Comparison of ENCODE assay signal across 15 mouse cellular contexts in genomic region chr14:58352986-58353385, GRCm38 (mm10).
DNase-seq lines count a peak whose midpoint lies in the region; ATAC-seq and TF ChIP-seq lines count a peak whose summit lies in the region.
"Had no signal": no experiment of that assay in that cellular context is flagged by ENCODE, and none has a peak within 500 bp of the region (broad histone marks: within the 10 kb centered on the region; RNA-seq: fewer than 3 reads in every experiment).

No protein-coding gene starts in this region.

- H3K36me3 ChIP-seq in heart, embryonic 11.5 days (ENCODE audit: control insufficient read depth, insufficient read depth, low read length), result no peaks in the 10 kb centered on the region
- H3K36me3 ChIP-seq in CH12.LX (replicated peaks in 1 of 2; ENCODE audit: control insufficient read depth in 1 of 2, insufficient read depth in 1 of 2, low read length in 1 of 2), result no peaks in the 10 kb centered on the region
- H3K36me3 ChIP-seq in hindbrain, embryonic 13.5 days, result no peaks in the 10 kb centered on the region
- H3K36me3 ChIP-seq: hindbrain, embryonic 12.5 days; limb, embryonic 12.5 days; lung, embryonic 15.5 days; midbrain, embryonic 15.5 days had no signal

- H3K9me3 ChIP-seq in heart, embryonic 11.5 days (replicated peaks; ENCODE audit: control insufficient read depth, low read length), result no peaks in the 10 kb centered on the region
- no peaks in the 10 kb centered on the region for H3K9me3 ChIP-seq in CH12.LX (replicated peaks; ENCODE audit: low read length)
- H3K9me3 ChIP-seq in hindbrain, embryonic 13.5 days, result no peaks in the 10 kb centered on the region
- H3K9me3 ChIP-seq: hindbrain, embryonic 12.5 days; limb, embryonic 12.5 days; lung, embryonic 15.5 days; midbrain, embryonic 15.5 days had no signal

- TF ChIP-seq CTCF in CH12.LX (conservative IDR thresholded peaks at IDR 0.05 in 1 of 2, IDR thresholded peaks at IDR 0.05 in 1 of 2; ENCODE audit: low read depth in 2 of 2, low read length in 2 of 2), result no peak

- DNase-seq in heart, adult 11 months, result peak; percentile 83
- DNase-seq in CH12.LX (ENCODE audit: extremely low read depth), result peak; percentile 4
- DNase-seq in layer of hippocampus, adult 18-20 months (ENCODE audit: low spot score in 2 of 2), result peak; percentile 14 to 30
- DNase-seq in left cerebral cortex, postnatal 14 days (ENCODE audit: low spot score in 2 of 2), result peak; percentile 67 to 70
- DNase-seq in adrenal gland, adult 8-10 months, result no peak
- no peak for DNase-seq in Muller cell, postnatal 12 days (ENCODE audit: inconsistent ontology term)
- DNase-seq: cerebellum, adult 8-10 months; gastrocnemius, postnatal 36 days; kidney, adult 9 months had no signal

- peaks cover 2% of the 10 kb centered on the region; the same call in 1 of the 2 replicates for H3K4me1 ChIP-seq in heart, embryonic 11.5 days (ENCODE audit: control insufficient read depth, insufficient read depth, low read length)
- peaks cover 0 to 8% of the 10 kb centered on the region in 2 experiments; a peak in 1 of 4 replicates for H3K4me1 ChIP-seq in CH12.LX (ENCODE audit: control insufficient read depth in 1 of 2, insufficient read depth in 2 of 2)
- no peaks in the 10 kb centered on the region for H3K4me1 ChIP-seq in hindbrain, embryonic 13.5 days (replicated peaks)
- H3K4me1 ChIP-seq: hindbrain, embryonic 12.5 days; midbrain, embryonic 15.5 days had no signal

- intact Hi-C loops in left cerebral cortex, postnatal 14 days (cut with DNase I), result no loop called here

- TF ChIP-seq EP300 in CH12.LX (IDR thresholded peaks at IDR 0.05; ENCODE audit: low read length), result no peak

- H3K27me3 ChIP-seq in heart, embryonic 11.5 days (ENCODE audit: control insufficient read depth, insufficient read depth, low read length), result no peaks in the 10 kb centered on the region
- no peaks in the 10 kb centered on the region for H3K27me3 ChIP-seq in CH12.LX (replicated peaks)
- H3K27me3 ChIP-seq in hindbrain, embryonic 13.5 days, result no peaks in the 10 kb centered on the region
- H3K27me3 ChIP-seq: hindbrain, embryonic 12.5 days; limb, embryonic 12.5 days; lung, embryonic 15.5 days; midbrain, embryonic 15.5 days had no signal

- H3K27ac ChIP-seq in heart, embryonic 11.5 days (ENCODE audit: low read depth, low read length), result no peak overlapping the region
- no peak overlapping the region for H3K27ac ChIP-seq in CH12.LX (ENCODE audit: insufficient read depth, low read depth)
- no peak overlapping the region for H3K27ac ChIP-seq in hindbrain, embryonic 13.5 days
- H3K27ac ChIP-seq: hindbrain, embryonic 12.5 days; limb, embryonic 12.5 days; lung, embryonic 15.5 days; midbrain, embryonic 15.5 days had no signal

- in situ Hi-C loops in CH12.LX (cut with MboI; ENCODE audit: low pct_ligation_motif_present, low pct_unique_long_range_greater_than_20kb, low sequenced_read_pairs), result no loop called here

- H3K4me3 ChIP-seq in heart, embryonic 11.5 days (ENCODE audit: low read depth, low read length), result no peak overlapping the region
- no peak overlapping the region for H3K4me3 ChIP-seq in CH12.LX (replicated peaks in 1 of 3; ENCODE audit: low read depth in 2 of 3, low read length in 2 of 3, poor library complexity in 1 of 3)
- H3K4me3 ChIP-seq in hindbrain, embryonic 13.5 days, result no peak overlapping the region
- H3K4me3 ChIP-seq: hindbrain, embryonic 12.5 days; limb, embryonic 12.5 days; lung, embryonic 15.5 days; midbrain, embryonic 15.5 days had no signal

- H3K4me2 ChIP-seq in heart, embryonic 11.5 days, result no peak overlapping the region
- no peak overlapping the region for H3K4me2 ChIP-seq in CH12.LX (ENCODE audit: insufficient read depth, low read depth, poor library complexity, severe bottlenecking)
- H3K4me2 ChIP-seq in hindbrain, embryonic 13.5 days, result no peak overlapping the region
- H3K4me2 ChIP-seq: hindbrain, embryonic 12.5 days; limb, embryonic 12.5 days; lung, embryonic 15.5 days; midbrain, embryonic 15.5 days had no signal

- no peak for ATAC-seq in heart, embryonic 11.5 days (replicated peaks; ENCODE audit: insufficient number of reproducible peaks, low FRiP score, low TSS enrichment)
- no peak for ATAC-seq in hindbrain, embryonic 13.5 days (ENCODE audit: low FRiP score)
- ATAC-seq: midbrain, embryonic 15.5 days had no signal

- TF ChIP-seq POLR2A in CH12.LX (IDR thresholded peaks at IDR 0.05; ENCODE audit: low read depth, low read length), result no peak

- TF ChIP-seq RAD21 in CH12.LX (IDR thresholded peaks at IDR 0.05; ENCODE audit: low read depth, low read length), result no peak

- H3K79me2 ChIP-seq in CH12.LX (replicated peaks; ENCODE audit: control insufficient read depth, extremely low read depth, insufficient read depth, poor library complexity, severe bottlenecking), result no peaks in the 10 kb centered on the region

- dilution Hi-C loops in CH12.LX (cut with MboI; ENCODE audit: extremely low pct_ligation_motif_present, extremely low pct_unique_long_range_greater_than_20kb, low sequenced_read_pairs), result no loop called here

- H3K9ac ChIP-seq in heart, embryonic 11.5 days (ENCODE audit: low read depth, low read length), result no peak overlapping the region
- H3K9ac ChIP-seq in CH12.LX (ENCODE audit: insufficient read depth, low read depth), result no peak overlapping the region
- H3K9ac ChIP-seq in hindbrain, embryonic 13.5 days, result no peak overlapping the region
- H3K9ac ChIP-seq: hindbrain, embryonic 12.5 days; limb, embryonic 12.5 days; lung, embryonic 15.5 days; midbrain, embryonic 15.5 days had no signal

TF ChIP-seq in CH12.LX, 34 proteins besides CTCF, POLR2A, EP300 and RAD21:
- no peak for TF ChIP-seq ZNF384 (IDR thresholded peaks at IDR 0.05; ENCODE audit: low read depth, low read length)
- TF ChIP-seq NRF1 (IDR thresholded peaks at IDR 0.05; ENCODE audit: low read depth, low read length), result no peak
- TF ChIP-seq TCF12 (IDR thresholded peaks at IDR 0.05; ENCODE audit: low read depth, low read length), result no peak
- TF ChIP-seq JUND (conservative IDR thresholded peaks at IDR 0.05; ENCODE audit: low read depth, low read length), result no peak
- TF ChIP-seq POLR2AphosphoS2 (IDR thresholded peaks at IDR 0.05; ENCODE audit: low read depth, low read length), result no peak
- no peak for TF ChIP-seq MEF2A (IDR thresholded peaks at IDR 0.05; ENCODE audit: borderline replicate concordance, low read depth, low read length)
- TF ChIP-seq USF2 (conservative IDR thresholded peaks at IDR 0.05; ENCODE audit: low read depth, low read length), result no peak
- no peak for TF ChIP-seq KAT2A (IDR thresholded peaks at IDR 0.05; ENCODE audit: insufficient replicate concordance, low read length)

Comparison
In these comparisons a context has a peak if more than half of its experiments do, and no peak if none do; other contexts are left out.
1. DNase-seq: peak in heart, adult 11 months (single experiment), CH12.LX (single experiment), layer of hippocampus, adult 18-20 months (2 of 2) and left cerebral cortex, postnatal 14 days (2 of 2); none in adrenal gland, adult 8-10 months (single experiment) and Muller cell, postnatal 12 days (single experiment).